ENCODE assay signal across 7 mouse cellular contexts in the genomic region with DNA sequence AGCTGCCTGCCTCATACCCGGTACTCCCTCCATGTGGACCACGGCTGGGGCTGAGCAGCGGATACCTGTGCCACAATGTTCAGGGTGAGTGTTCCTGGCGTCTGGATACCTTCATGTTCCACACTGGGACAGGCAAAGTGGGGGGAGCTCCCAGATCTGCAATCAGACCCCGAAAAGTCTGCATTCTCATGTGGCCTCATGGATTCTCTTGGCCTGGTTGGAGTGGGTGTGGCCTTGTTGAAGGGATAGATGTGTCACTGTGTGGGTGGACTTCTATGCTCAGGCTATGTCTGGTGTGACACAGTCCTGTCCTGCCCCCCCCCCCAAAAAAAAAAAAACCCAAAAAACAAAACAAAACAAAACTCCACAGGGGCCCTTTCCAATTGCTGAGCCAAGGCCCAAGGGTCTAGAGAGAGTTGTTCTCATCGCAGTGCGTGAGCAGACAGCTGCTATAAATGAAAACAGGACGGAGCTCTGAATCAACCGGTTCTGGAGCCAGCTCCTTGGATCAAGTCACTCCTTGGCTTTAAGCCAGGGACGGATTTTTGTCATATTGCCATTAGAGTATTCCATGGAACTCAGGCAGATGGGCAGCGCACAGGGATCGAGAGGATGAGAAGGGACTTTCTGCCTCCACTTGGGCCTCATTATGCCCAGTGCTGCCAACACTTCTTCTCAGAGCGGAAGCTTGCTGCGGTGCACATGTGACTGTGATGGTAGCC. TPM values are rescaled to one million over a fixed set of nuclear protein-coding genes. Genes with fewer than 3 reads are reported as not detected.
DNase-seq lines count a peak whose midpoint lies in the region; ATAC-seq and TF ChIP-seq lines count a peak whose summit lies in the region.

No protein-coding gene starts in this region.

- no peak; the same call in 1 of the 2 replicates for TF ChIP-seq POLR2A in embryonic fibroblast, embryonic 13.5 days (IDR thresholded peaks at IDR 0.05; ENCODE audit: low read depth, low read length)

- H3K4me1 ChIP-seq in embryonic fibroblast, embryonic 13.5 days (ENCODE audit: control insufficient read depth, insufficient read depth, low read length), result peaks cover 14% of the 10 kb centered on the region

- no peak for ATAC-seq in megakaryocyte, adult 5-6 weeks (ENCODE audit: poor library complexity, severe bottlenecking)

- intact Hi-C loops in heart, postnatal 36 days (cut with DNase I), result no loop called here

- TF ChIP-seq CTCF in embryonic fibroblast, embryonic 13.5 days (IDR thresholded peaks at IDR 0.05; ENCODE audit: borderline replicate concordance, insufficient read depth, low read length), result no peak

- peak; percentile 62 for DNase-seq in MN1 (ENCODE audit: low spot score)
- peak; percentile 82 to 97 for DNase-seq in adrenal gland, adult (ENCODE audit: inconsistent age in 2 of 2, low spot score in 1 of 2)
- peak; percentile 79 to 88 for DNase-seq in heart, postnatal 36 days
- DNase-seq in layer of hippocampus, postnatal 10 days (ENCODE audit: low spot score in 2 of 2), result peak; percentile 77 to 82
- DNase-seq in right cerebral cortex, adult 2 months (ENCODE audit: low spot score in 2 of 2), result peak; percentile 72 to 76

- H3K4me3 ChIP-seq in embryonic fibroblast, embryonic 13.5 days (ENCODE audit: insufficient read depth, low read length), result no peak overlapping the region

- peak overlapping the region; percentile 65 for H3K27ac ChIP-seq in embryonic fibroblast, embryonic 13.5 days (ENCODE audit: insufficient read depth, low read length)

RNA-seq across cellular contexts. Expression of a gene that starts 16.2 kb away (rescaled TPM):
- 1.1 TPM in 1 of 2 replicates, not detected in the other for polyA plus RNA-seq in embryonic fibroblast, embryonic 13.5 days (2011; ENCODE audit: insufficient read length, low read depth, missing spikeins)
- total RNA-seq in heart, postnatal 36 days (2021), result under 1 TPM; 0.58 to 0.79 TPM
- total RNA-seq in layer of hippocampus, postnatal 10 days (2021), result 1 to 10 TPM in 1 of 2 experiments, under 1 TPM in 1; 0.80 to 1.1 TPM
- not detected in 2 replicates for total RNA-seq in megakaryocyte, adult 5-6 weeks (2015)
- not detected in 2 replicates for total RNA-seq in megakaryocyte, adult 5-6 weeks (2017)

RNA-seq across cellular contexts. Expression of a gene that starts 24.7 kb away (rescaled TPM):
- 0.80 and 0.90 TPM in 2 replicates for polyA plus RNA-seq in embryonic fibroblast, embryonic 13.5 days (2011; ENCODE audit: insufficient read length, low read depth, missing spikeins)
- under 1 TPM; 0.35 to 0.44 TPM for total RNA-seq in heart, postnatal 36 days (2021)
- 100 to 1,000 TPM; 232 to 244 TPM for total RNA-seq in layer of hippocampus, postnatal 10 days (2021)
- 0.11 TPM in 1 of 2 replicates, not detected in the other for total RNA-seq in megakaryocyte, adult 5-6 weeks (2015)
- total RNA-seq in megakaryocyte, adult 5-6 weeks (2017), result 0.22 and 0.98 TPM in 2 replicates

RNA-seq across cellular contexts. Expression of a gene that starts 39.8 kb away (rescaled TPM):
- 1,585 and 1,789 TPM in 2 replicates for polyA plus RNA-seq in embryonic fibroblast, embryonic 13.5 days (2011; ENCODE audit: insufficient read length, low read depth, missing spikeins)
- total RNA-seq in heart, postnatal 36 days (2021), result 100 to 1,000 TPM; 409 to 436 TPM
- 100 to 1,000 TPM; 474 to 547 TPM for total RNA-seq in layer of hippocampus, postnatal 10 days (2021)
- 726 and 746 TPM in 2 replicates for total RNA-seq in megakaryocyte, adult 5-6 weeks (2015)
- 1,905 and 2,227 TPM in 2 replicates for total RNA-seq in megakaryocyte, adult 5-6 weeks (2017)

RNA-seq across cellular contexts. Expression of a gene that starts 44.1 kb away (rescaled TPM):
- polyA plus RNA-seq in embryonic fibroblast, embryonic 13.5 days (2011; ENCODE audit: insufficient read length, low read depth, missing spikeins), result 13.6 and 14.5 TPM in 2 replicates
- 10 to 100 TPM; 32.3 to 53.6 TPM for total RNA-seq in heart, postnatal 36 days (2021)
- under 1 TPM; 0.25 to 0.41 TPM for total RNA-seq in layer of hippocampus, postnatal 10 days (2021)
- total RNA-seq in megakaryocyte, adult 5-6 weeks (2015), result 0.36 and 1.8 TPM in 2 replicates
- total RNA-seq in megakaryocyte, adult 5-6 weeks (2017), result 0.24 and 0.33 TPM in 2 replicates

Comparison
In these comparisons a context has a peak if more than half of its experiments do, and no peak if none do; other contexts are left out.
1. RNA of a gene that starts 24.7 kb away (total RNA-seq): 232 to 244 TPM in layer of hippocampus, postnatal 10 days; 0.35 to 0.44 TPM in heart, postnatal 36 days and 0.11 to 0.98 TPM in megakaryocyte, adult 5-6 weeks; every median in the first group is over 100 times any median in the second.
2. Peak in every context shown above with its lines, with median percentiles within 50 percentile points of each other: DNase-seq.